Mouse (Mus musculus): Measurements from ENCODE around the gene Rab5c.
A peak's percentile ranks its signal among the peaks of the same experiment; 100 is the strongest.

Rab5c gene

GRCm38 (mm10) chr11:100738066-100738604 lies at the start of gene Rab5c:
Rab5c (minus strand) TSS chr11:100738215.
- peak; percentile 94 to 97 for DNase-seq

GRCm38 (mm10) chr11:100785774-100786173 lies 47.8 kb upstream of the Rab5c start:
- no peak for DNase-seq

GRCm38 (mm10) chr11:100784286-100784685 lies 46.3 kb upstream of the Rab5c start:
- no peak for DNase-seq

GRCm38 (mm10) chr11:100782568-100782967 lies 44.6 kb upstream of the Rab5c start:
- no peak for DNase-seq

GRCm38 (mm10) chr11:100781763-100782475 lies 43.9 kb upstream of the Rab5c start:
- no peak for DNase-seq

GRCm38 (mm10) chr11:100780247-100780646 lies 42.2 kb upstream of the Rab5c start:
- no peak for DNase-seq

GRCm38 (mm10) chr11:100778069-100778468 lies 40.1 kb upstream of the Rab5c start:
- no peak for DNase-seq

- DNase-seq, result peak; percentile 38 to 50
Observed at GRCm38 (mm10) chr11:100775921-100776320, 37.9 kb upstream of the Rab5c start.

- no peak for DNase-seq
Observed at GRCm38 (mm10) chr11:100774261-100774660, 36.2 kb upstream of the Rab5c start.

- DNase-seq, result peak; percentile 66 to 84
Observed at GRCm38 (mm10) chr11:100770646-100771408, 32.8 kb upstream of the Rab5c start, which contains the start of gene Ghdc. Ghdc (minus strand) TSS chr11:100770957.

GRCm38 (mm10) chr11:100769980-100770379 lies 32.0 kb upstream of the Rab5c start:
- DNase-seq, result no peak

GRCm38 (mm10) chr11:100767871-100768270 lies 29.9 kb upstream of the Rab5c start:
- no peak for DNase-seq

GRCm38 (mm10) chr11:100766726-100767125 lies 28.7 kb upstream of the Rab5c start:
- no peak for DNase-seq

GRCm38 (mm10) chr11:100762831-100763230 lies 24.8 kb upstream of the Rab5c start, which contains the start of gene Hcrt:
Hcrt (minus strand) TSS chr11:100762931.
- no peak for DNase-seq

GRCm38 (mm10) chr11:100761547-100762045 lies 23.6 kb upstream of the Rab5c start:
- peak; percentile 63 to 78 for DNase-seq

- DNase-seq, result peak; percentile 68 to 69
Observed at GRCm38 (mm10) chr11:100759611-100760233, 21.7 kb upstream of the Rab5c start, which contains the start of gene Kcnh4. Kcnh4 (minus strand) TSS chr11:100759942.

GRCm38 (mm10) chr11:100758707-100759610 lies 20.9 kb upstream of the Rab5c start:
- DNase-seq, result peak in 1 of 2 experiments; percentile 43

GRCm38 (mm10) chr11:100757566-100757965 lies 19.6 kb upstream of the Rab5c start:
- no peak for DNase-seq

- no peak for DNase-seq
Observed at GRCm38 (mm10) chr11:100756476-100756875, 18.5 kb upstream of the Rab5c start.

GRCm38 (mm10) chr11:100754693-100755057 lies 16.7 kb upstream of the Rab5c start:
- no peak for DNase-seq

- no peak for DNase-seq
Observed at GRCm38 (mm10) chr11:100754021-100754692, 16.1 kb upstream of the Rab5c start.

Data from spleen, adult 18-20 months (tissue).